In genomic region chr17:35439295-35439747, GRCm38 (mm10) we compare ENCODE assay signal across 9 mouse cellular contexts. TPM values are rescaled to one million over a fixed set of nuclear protein-coding genes. Genes with fewer than 3 reads are reported as not detected.
DNase-seq lines count a peak whose midpoint lies in the region; ATAC-seq and TF ChIP-seq lines count a peak whose summit lies in the region.
"Not testable (repeated sequence)": the region's sequence is repeated elsewhere in the genome, so short reads cannot be mapped to it uniquely, and the experiment has no call there.
"Had no signal": no experiment of that assay in that cellular context is flagged by ENCODE, and none has a peak within 500 bp of the region (broad histone marks: within the 10 kb centered on the region; RNA-seq: fewer than 3 reads in every experiment).

No protein-coding gene starts in this region.

- H3K4me2 ChIP-seq in forebrain, embryonic 15.5 days (replicated peaks) = peak overlapping the region; percentile 95
- H3K4me2 ChIP-seq in hindbrain, embryonic 11.5 days (replicated peaks; ENCODE audit: low read depth, low read length) = peak overlapping the region; percentile 96
- H3K4me2 ChIP-seq in kidney, postnatal 0 days (ENCODE audit: low read length) = peak overlapping the region; percentile 87
- H3K4me2 ChIP-seq in liver, embryonic 16.5 days (ENCODE audit: low read depth, low read length) = peak overlapping the region; percentile 64

- H3K27ac ChIP-seq in ES-Bruce4 (ENCODE audit: insufficient read depth, low read length); forebrain, embryonic 15.5 days (replicated peaks); hindbrain, embryonic 11.5 days (ENCODE audit: low read depth, low read length); kidney, postnatal 0 days; liver, embryonic 16.5 days (ENCODE audit: low read length): not testable (repeated sequence)

- not testable (repeated sequence) for TF ChIP-seq POLR2A in ES-Bruce4 (IDR thresholded peaks at IDR 0.05; ENCODE audit: insufficient read depth, low read length)

- ATAC-seq in forebrain, embryonic 15.5 days (replicated peaks) = peak; percentile 64
- peak; percentile 59 for ATAC-seq in hindbrain, embryonic 11.5 days (ENCODE audit: low FRiP score)
- ATAC-seq in kidney, postnatal 0 days (replicated peaks; ENCODE audit: low FRiP score, low read depth) = peak; percentile 49
- ATAC-seq in liver, embryonic 16.5 days (ENCODE audit: low read depth) = peak; percentile 27

- DNase-seq in cerebellum, postnatal 25 days = peak; percentile 13 to 17
- DNase-seq in hindbrain, embryonic 11.5 days (ENCODE audit: low spot score) = peak; percentile 67
- DNase-seq in kidney, postnatal 0 days (ENCODE audit: low spot score) = not testable (repeated sequence)
- peak; percentile 70 for DNase-seq in neural tube, embryonic 10.5 days (ENCODE audit: extremely low spot score, low spot score)
- peak; percentile 59 for DNase-seq in testis, postnatal 10 days (ENCODE audit: low spot score)

- not testable (repeated sequence) for H3K4me1 ChIP-seq in ES-Bruce4 (ENCODE audit: control insufficient read depth, insufficient read depth, low read length); forebrain, embryonic 15.5 days; hindbrain, embryonic 11.5 days (replicated peaks; ENCODE audit: control insufficient read depth, insufficient read depth, low read length); kidney, postnatal 0 days (replicated peaks; ENCODE audit: insufficient read depth, low read length); liver, embryonic 16.5 days (ENCODE audit: control insufficient read depth, low read depth, low read length)

- not testable (repeated sequence) for TF ChIP-seq CTCF in ES-Bruce4 (IDR thresholded peaks at IDR 0.05; ENCODE audit: low read depth, low read length); kidney, postnatal 0 days (IDR thresholded peaks at IDR 0.05; ENCODE audit: low read depth)

- not testable (repeated sequence) for H3K36me3 ChIP-seq in ES-Bruce4 (ENCODE audit: control insufficient read depth, insufficient read depth, low read length, poor library complexity, severe bottlenecking); forebrain, embryonic 15.5 days; hindbrain, embryonic 11.5 days (ENCODE audit: control insufficient read depth, insufficient read depth, low read length); kidney, postnatal 0 days (ENCODE audit: insufficient read depth, low read length); liver, embryonic 16.5 days (ENCODE audit: control insufficient read depth, insufficient read depth)

- not testable (repeated sequence) for TF ChIP-seq EP300 in ES-Bruce4 (IDR thresholded peaks at IDR 0.05; ENCODE audit: insufficient read depth, low read depth, low read length)

- not testable (repeated sequence) for H3K9me3 ChIP-seq in ES-Bruce4 (replicated peaks; ENCODE audit: control insufficient read depth, insufficient read depth, low read length, poor library complexity, severe bottlenecking); forebrain, embryonic 15.5 days; hindbrain, embryonic 11.5 days (ENCODE audit: control insufficient read depth, low read length); kidney, postnatal 0 days (replicated peaks; ENCODE audit: low read length); liver, embryonic 16.5 days (replicated peaks; ENCODE audit: control insufficient read depth, low read length)

- H3K9ac ChIP-seq in ES-Bruce4 (ENCODE audit: low read depth, poor library complexity, severe bottlenecking) = peak overlapping the region; percentile 55
- H3K9ac ChIP-seq in forebrain, embryonic 15.5 days (replicated peaks) = peak overlapping the region; percentile 54
- peak overlapping the region; percentile 68 for H3K9ac ChIP-seq in hindbrain, embryonic 11.5 days (ENCODE audit: low read depth, low read length)
- H3K9ac ChIP-seq in kidney, postnatal 0 days (ENCODE audit: low read depth, low read length) = peak overlapping the region; percentile 44; the same call in 1 of the 2 replicates
- H3K9ac ChIP-seq in liver, embryonic 16.5 days (ENCODE audit: low read depth, low read length) = 0 out of 2 replicates have a peak overlapping the region, but pooled peaks have one; percentile 28

- H3K27me3 ChIP-seq in ES-Bruce4 (ENCODE audit: control insufficient read depth, insufficient read depth, low read length, poor library complexity, severe bottlenecking); hindbrain, embryonic 11.5 days (ENCODE audit: control insufficient read depth, insufficient read depth, low read length); kidney, postnatal 0 days (ENCODE audit: insufficient read depth, low read length): not testable (repeated sequence)
- peaks cover 12% of the 10 kb centered on the region for H3K27me3 ChIP-seq in forebrain, embryonic 15.5 days
- H3K27me3 ChIP-seq in liver, embryonic 16.5 days (ENCODE audit: control insufficient read depth, insufficient read depth, low read depth, low read length) = peaks cover 19% of the 10 kb centered on the region

- peak overlapping the region; percentile 42 for H3K4me3 ChIP-seq in ES-Bruce4 (ENCODE audit: low read depth, low read length)
- H3K4me3 ChIP-seq in forebrain, embryonic 15.5 days = peak overlapping the region; percentile 50
- peak overlapping the region; percentile 47 for H3K4me3 ChIP-seq in hindbrain, embryonic 11.5 days (ENCODE audit: low read depth, low read length)
- H3K4me3 ChIP-seq in kidney, postnatal 0 days (replicated peaks; ENCODE audit: low read depth, low read length) = peak overlapping the region; percentile 45
- H3K4me3 ChIP-seq in liver, embryonic 16.5 days (ENCODE audit: low read depth, low read length) = peak overlapping the region; percentile 38

- 1% methylated on average over 48 of the region's 48 CpGs for WGBS in forebrain, embryonic 15.5 days
- WGBS in hindbrain, embryonic 11.5 days = 1% methylated on average over 40 of the region's 48 CpGs
- 1% methylated on average over 40 of the region's 48 CpGs for WGBS in kidney, postnatal 0 days
- 4% methylated on average over 40 of the region's 48 CpGs for WGBS in liver, embryonic 16.5 days (ENCODE audit: insufficient replicate concordance)

RNA-seq across cellular contexts. Expression of gene H2-Q7, which starts 0.4 kb away (rescaled TPM):
- polyA plus RNA-seq in ES-Bruce4 (2011; ENCODE audit: insufficient read depth, insufficient read length, low read depth, missing spikeins) = 4.9 and 5.0 TPM in 2 replicates
- polyA plus RNA-seq in forebrain, embryonic 15.5 days (2015; fragmentation: Nextera tagmentation; extraction: Ambion mirVana) = 1.2 and 1.3 TPM in 2 replicates
- 7.0 and 8.7 TPM in 2 replicates for polyA plus RNA-seq in hindbrain, embryonic 11.5 days (2014; fragmentation: Nextera tagmentation; extraction: Ambion mirVana)
- 15.4 and 15.6 TPM in 2 replicates for polyA plus RNA-seq in kidney, postnatal 0 days (2015; fragmentation: Nextera tagmentation; extraction: Ambion mirVana)
- 16.0 and 16.6 TPM in 2 replicates for polyA plus RNA-seq in liver, embryonic 16.5 days (2015; fragmentation: Nextera tagmentation; extraction: Ambion mirVana)

RNA-seq across cellular contexts. Expression of gene H2-Q6, which starts 14.7 kb away (rescaled TPM):
- 2.1 and 2.2 TPM in 2 replicates for polyA plus RNA-seq in ES-Bruce4 (2011; ENCODE audit: insufficient read depth, insufficient read length, low read depth, missing spikeins)
- polyA plus RNA-seq in forebrain, embryonic 15.5 days (2015; fragmentation: Nextera tagmentation; extraction: Ambion mirVana) = 0.33 and 0.53 TPM in 2 replicates
- polyA plus RNA-seq in hindbrain, embryonic 11.5 days (2014; fragmentation: Nextera tagmentation; extraction: Ambion mirVana) = 0.46 and 0.60 TPM in 2 replicates
- polyA plus RNA-seq in kidney, postnatal 0 days (2015; fragmentation: Nextera tagmentation; extraction: Ambion mirVana) = 7.0 and 7.2 TPM in 2 replicates
- 8.7 and 9.7 TPM in 2 replicates for polyA plus RNA-seq in liver, embryonic 16.5 days (2015; fragmentation: Nextera tagmentation; extraction: Ambion mirVana)
- polyA plus RNA-seq: C2C12 had no signal

RNA-seq across cellular contexts. Expression of gene H2-Q10, which starts 30.6 kb away (rescaled TPM):
- polyA plus RNA-seq in ES-Bruce4 (2011; ENCODE audit: insufficient read depth, insufficient read length, low read depth, missing spikeins) = 0.68 and 2.0 TPM in 2 replicates
- 0.11 and 0.83 TPM in 2 replicates for polyA plus RNA-seq in forebrain, embryonic 15.5 days (2015; fragmentation: Nextera tagmentation; extraction: Ambion mirVana)
- 0.15 TPM in 1 of 2 replicates, not detected in the other for polyA plus RNA-seq in hindbrain, embryonic 11.5 days (2014; fragmentation: Nextera tagmentation; extraction: Ambion mirVana)
- polyA plus RNA-seq in kidney, postnatal 0 days (2015; fragmentation: Nextera tagmentation; extraction: Ambion mirVana) = 1.1 and 1.4 TPM in 2 replicates
- 377 and 430 TPM in 2 replicates for polyA plus RNA-seq in liver, embryonic 16.5 days (2015; fragmentation: Nextera tagmentation; extraction: Ambion mirVana)

RNA-seq across cellular contexts. Expression of gene H2-Q4, which starts 59.9 kb away (rescaled TPM):
- 10.0 and 11.6 TPM in 2 replicates for polyA plus RNA-seq in ES-Bruce4 (2011; ENCODE audit: insufficient read depth, insufficient read length, low read depth, missing spikeins)
- 0.73 and 0.80 TPM in 2 replicates for polyA plus RNA-seq in forebrain, embryonic 15.5 days (2015; fragmentation: Nextera tagmentation; extraction: Ambion mirVana)
- polyA plus RNA-seq in hindbrain, embryonic 11.5 days (2014; fragmentation: Nextera tagmentation; extraction: Ambion mirVana) = 1.5 and 2.4 TPM in 2 replicates
- polyA plus RNA-seq in kidney, postnatal 0 days (2015; fragmentation: Nextera tagmentation; extraction: Ambion mirVana) = 6.1 and 6.8 TPM in 2 replicates
- polyA plus RNA-seq in liver, embryonic 16.5 days (2015; fragmentation: Nextera tagmentation; extraction: Ambion mirVana) = 2.1 and 2.5 TPM in 2 replicates

Comparison
In these comparisons a context has a peak if more than half of its experiments do, and no peak if none do; other contexts are left out.
1. RNA of gene H2-Q10, which starts 30.6 kb away (polyA plus RNA-seq): 377 to 430 TPM in liver, embryonic 16.5 days; 0.68 to 2.0 TPM in ES-Bruce4, 1.1 to 1.4 TPM in kidney, postnatal 0 days, 0.15 TPM in hindbrain, embryonic 11.5 days and 0.11 to 0.83 TPM in forebrain, embryonic 15.5 days; every median in the first group is over 100 times any median in the second.
2. Peak in every context shown above with its lines, with median percentiles within 50 percentile points of each other: H3K4me3 ChIP-seq, H3K9ac ChIP-seq, ATAC-seq and H3K4me2 ChIP-seq.